Mouse (Mus musculus): ENCODE measurements around the gene Ptpn9.

DNA sequence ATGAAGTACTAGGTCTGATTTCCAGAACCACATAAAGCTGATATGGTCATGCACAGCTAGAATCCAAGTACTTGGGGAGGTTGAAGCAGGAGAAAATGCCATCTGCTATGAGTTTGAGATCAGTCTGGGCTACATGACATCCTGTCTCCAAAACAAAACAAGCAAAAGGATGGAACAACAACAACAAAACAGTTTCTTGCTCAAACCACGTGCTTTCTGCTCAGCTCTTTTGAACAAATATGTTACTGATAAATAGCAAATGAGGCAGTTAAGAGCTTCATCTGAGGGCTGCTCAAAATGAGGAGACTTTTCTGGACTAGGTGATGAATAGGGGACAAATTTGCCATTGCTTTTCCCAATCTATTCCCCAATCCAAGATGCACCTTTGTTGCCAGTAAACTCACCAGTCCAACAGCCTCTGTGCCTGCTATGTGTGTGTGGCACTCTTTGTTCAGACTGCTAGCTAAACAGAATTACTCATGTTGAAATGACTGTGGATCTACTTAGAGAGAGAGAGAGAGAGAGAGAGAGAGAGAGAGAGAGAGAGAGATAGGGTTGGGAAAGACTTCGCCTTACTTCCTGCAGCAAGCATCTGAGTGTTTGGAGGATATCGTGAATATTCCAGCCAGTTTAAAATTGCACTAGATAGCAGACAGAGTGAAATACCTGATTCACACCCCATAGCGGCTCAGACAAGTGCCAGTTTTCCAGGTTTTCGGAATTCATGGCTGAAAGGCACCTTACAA lies 76.2 kb downstream of the Ptpn9 start:
- TF ChIP-seq POLR2A (IDR thresholded peaks at IDR 0.05; ENCODE audit: extremely low read depth, insufficient read depth, low read length) = no peak
- TF ChIP-seq CTCF (IDR thresholded peaks at IDR 0.05; ENCODE audit: low read depth, low read length) = no peak

Measured in liver, adult 2 months (tissue).